Mouse (Mus musculus) adrenal gland, postnatal 25 days (tissue): ENCODE data around the gene Safb2. TPM values are rescaled to one million over a fixed set of nuclear protein-coding genes. Genes with fewer than 3 reads are reported as not detected.

ENCODE experiments used
- DNase-seq: peaks from one replicate; pipeline ENCODE4 v3.0.0; 2021; ENCODE audit warnings: mixed read lengths
- total RNA-seq: library from RNA; stranded (reverse); gene quantifications from 2 replicates; pipeline ENCODE4 v1.2.3, GENCODE M21; 2021

Safb2 gene
- total RNA-seq, 1 experiment from 2014 or later: 168 TPM

DNA sequence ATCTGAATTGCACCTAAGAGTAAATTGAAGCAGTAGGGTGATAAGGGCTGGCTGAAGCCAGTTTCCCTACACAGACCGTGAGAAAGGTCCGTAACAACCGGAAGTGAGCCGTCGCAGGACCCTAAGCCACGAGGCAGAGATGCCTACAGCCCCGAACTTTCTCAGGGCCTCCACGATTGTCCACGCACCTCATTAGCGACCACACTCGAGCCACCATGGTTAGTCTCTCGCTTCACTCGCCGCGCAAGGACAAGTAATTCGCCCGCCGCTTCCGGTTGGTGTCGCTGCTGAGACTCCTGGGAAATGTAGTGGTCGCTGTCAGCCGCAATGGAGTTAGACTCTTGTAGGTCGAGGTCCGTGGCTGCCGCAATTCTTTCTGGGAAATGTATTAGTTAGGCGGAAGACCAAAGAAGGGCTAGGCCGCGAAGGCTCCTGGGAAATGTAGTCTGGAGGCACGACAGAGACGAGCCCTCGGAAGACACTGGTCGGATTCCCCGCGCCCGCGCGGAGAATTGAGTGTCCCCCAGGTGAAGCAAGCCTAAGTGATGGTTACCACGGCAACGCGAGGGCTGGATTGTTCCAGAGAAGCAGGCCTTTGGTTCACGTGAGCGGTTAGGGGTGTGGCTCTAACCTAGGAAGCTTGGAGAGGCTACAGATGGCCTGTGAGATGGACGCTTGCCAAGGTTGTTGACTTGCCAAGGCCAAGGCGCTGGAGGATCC is 25.2 kb upstream of the Safb2 start, which contains the start of gene 2410015M20Rik:
Gene 2410015M20Rik, minus strand, starts transcription at position 320 of the 720 bp plus-strand sequence.
- DNase-seq: peak; percentile 89

DNA sequence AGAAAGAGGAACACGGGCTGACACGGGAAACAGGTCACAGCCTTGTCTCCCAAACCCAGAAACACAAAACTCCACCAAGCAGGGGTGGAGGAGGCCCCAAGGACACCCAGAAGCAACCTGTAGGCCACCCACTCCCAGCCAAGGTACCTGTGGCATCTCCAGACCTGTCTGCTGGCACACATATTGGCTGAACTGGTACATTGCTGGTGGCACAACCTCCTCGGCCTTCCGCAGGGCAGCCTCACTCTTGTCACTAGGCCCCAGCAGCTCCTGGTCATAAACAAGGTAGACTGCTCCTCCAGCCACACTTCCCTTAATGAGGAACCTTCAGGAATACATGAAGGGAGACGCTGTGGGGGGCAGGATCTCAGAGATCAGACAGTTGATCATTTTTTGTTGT is 24.3 kb upstream of the Safb2 start:
- no peak for DNase-seq

DNA sequence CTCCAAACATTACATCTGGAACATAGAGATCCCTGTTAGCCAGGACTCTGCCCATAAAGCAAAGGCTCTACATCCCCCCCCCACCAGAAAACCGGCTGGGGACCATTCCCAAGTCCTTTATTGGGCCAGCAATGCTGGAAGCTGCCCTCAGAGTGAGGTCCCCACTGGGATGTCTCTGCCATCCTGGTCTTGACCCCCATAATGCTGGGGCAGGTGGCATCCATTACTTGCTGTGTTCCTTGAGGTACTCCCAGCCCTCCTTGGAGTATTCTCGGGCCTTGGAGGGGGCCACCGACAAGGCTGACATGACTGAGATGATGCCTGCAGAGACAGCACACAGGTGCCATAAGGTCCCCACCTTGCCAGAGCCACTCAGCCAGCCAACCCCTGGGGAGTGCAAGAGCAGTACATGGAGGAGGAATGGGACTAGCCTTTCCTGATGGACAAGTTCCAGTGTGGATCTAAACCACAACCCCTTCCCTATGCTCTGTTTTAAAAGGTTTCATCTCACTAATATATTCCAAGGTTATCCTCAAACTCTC is 23.2 kb upstream of the Safb2 start:
- DNase-seq: no peak

DNA sequence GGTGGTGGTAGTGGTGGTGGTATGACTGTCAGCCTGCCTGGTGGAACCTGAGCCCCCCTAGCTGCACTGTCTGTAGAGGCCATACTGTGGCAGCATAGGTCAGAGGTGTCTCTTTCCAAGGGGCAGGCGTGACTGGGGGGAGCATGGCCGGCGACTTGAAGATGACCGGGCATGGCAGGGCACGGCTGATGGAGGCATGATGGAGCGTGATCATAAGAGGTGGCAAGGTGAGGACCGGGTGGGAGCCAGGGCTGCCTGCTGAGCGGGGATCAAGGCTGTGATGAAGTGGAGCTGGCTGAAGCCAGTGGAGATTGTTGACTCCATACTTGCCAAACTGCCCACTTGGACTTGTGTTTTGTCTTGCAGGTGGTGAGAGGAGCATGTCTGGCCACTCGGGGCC is 21.0 kb upstream of the Safb2 start:
- no peak for DNase-seq

DNA sequence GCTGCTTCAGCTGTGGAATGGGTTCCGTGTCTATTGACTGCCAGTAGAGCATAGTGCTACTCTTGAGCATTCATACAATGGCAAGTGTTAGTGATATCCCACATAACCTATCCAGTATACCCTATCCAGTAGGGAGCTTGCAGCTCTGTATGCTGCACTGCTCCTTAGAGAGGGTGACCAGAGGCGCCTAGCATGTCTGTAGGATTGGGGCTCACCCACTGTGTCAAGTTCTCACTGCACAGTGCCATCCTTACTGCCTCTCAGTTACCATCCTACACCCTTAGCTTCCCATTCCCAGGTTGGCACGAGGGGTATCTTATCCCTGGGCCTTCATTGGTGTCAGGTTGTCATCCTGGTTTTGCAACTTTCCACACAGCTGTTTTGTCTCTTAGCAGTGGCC is 20.0 kb upstream of the Safb2 start:
- DNase-seq: no peak

DNA sequence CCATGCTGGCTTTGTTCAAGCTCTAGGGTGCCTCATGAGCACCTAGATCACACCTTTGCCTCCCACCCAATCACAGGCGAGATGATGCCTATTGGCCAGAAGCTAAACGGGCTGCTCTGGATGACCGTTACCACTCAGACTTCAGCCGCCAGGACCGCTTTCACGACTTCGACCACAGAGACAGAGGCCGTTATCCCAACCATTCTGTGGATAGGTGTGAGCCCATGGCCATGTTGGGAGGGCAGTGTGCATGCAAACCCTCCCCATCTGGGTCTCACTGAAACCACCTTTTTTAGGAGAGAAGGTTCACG is 19.6 kb upstream of the Safb2 start:
- no peak for DNase-seq

DNA sequence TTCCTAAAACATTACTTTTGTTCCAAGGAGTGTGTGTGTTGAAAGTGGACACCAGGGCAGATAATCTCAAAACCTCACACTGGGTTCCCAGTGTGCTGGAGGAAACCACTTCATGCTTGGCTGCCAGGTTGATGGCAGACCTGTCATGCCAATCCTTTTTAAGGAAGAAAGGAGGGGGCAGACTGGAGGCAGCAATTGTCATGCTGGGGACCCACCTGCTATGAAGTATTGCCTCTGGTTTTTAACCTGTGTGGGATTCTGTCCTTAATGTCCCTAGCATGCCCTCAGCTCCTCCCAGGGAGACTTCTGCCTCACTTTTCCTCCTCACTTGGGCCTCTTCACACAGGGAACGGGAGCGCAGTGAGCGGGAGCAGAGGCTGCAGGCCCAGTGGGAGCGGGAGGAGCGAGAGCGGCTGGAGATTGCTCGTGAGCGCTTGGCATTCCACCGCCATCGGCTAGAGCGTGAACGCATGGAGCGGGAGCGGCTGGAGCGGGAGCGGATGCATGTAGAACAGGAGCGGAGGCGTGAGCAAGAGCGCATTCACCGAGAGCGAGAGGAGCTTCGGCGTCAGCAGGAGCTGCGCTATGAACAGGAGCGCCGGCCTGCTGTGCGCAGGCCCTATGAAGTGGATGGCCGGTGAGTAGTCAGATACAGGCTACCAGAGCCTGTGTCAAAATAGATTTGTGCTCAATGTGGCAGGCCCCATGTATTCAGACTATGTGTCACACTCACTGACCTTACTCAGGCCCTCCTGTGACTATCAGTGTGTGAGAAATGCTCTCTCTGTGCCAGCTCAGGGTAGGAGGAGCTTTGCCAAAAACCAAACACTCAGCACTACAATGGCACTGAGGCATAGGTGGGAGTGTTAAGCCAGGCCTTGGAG is 19.0 kb upstream of the Safb2 start:
- no peak for DNase-seq

DNA sequence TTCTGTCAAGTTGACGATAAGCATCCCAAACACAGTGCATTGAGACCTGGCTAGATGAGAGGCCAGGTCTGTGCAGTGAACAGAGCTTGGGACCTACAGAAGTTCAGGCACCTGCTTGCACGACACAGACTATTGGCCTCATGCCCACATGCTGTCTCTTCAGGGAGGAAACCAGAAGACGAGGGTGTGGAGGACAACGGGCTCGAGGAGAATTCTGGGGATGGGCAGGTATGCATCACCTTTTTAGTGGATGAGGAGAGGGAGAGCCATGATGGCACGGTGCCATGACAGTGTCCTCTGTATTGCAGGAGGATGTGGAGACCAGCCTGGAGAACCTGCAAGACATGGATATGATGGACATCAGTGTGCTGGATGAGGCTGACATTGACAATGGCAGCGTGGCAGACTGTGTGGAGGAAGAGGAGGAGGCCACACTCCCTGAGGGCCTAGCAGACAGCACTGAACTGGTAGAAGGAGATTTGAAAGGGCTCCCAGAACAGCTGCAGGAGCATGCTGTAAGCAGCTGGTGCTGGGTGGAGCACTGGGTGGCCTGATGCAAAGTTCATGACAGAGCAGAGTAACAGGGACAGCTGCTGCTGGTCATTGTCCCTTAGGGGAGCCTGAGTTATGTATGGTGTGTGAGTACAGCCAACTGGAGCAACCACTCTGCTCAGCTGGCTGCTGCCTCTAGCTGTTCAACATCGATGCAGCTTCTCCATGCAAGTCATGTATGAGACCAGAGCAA is 9.3 kb upstream of the Safb2 start:
- DNase-seq: no peak

DNA sequence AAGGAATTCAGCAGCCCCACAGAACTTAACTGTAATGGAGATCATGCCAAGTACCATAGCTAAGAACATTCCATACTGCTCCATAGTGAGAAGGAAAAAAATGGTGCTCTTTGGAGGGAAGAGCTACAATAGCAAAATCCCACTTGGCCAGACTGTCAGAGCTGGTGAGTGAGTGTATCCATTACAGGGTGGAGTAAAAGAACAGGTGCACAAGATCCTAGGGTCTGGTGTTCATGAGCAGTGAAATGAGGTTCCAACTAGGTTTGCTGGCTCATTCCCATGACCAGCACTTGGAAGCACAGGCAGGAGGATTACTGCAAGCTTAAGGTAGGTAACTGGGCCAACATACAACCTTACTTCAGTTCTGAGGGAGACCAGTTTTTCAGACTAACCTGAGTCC is 8.2 kb upstream of the Safb2 start:
- no peak for DNase-seq

DNA sequence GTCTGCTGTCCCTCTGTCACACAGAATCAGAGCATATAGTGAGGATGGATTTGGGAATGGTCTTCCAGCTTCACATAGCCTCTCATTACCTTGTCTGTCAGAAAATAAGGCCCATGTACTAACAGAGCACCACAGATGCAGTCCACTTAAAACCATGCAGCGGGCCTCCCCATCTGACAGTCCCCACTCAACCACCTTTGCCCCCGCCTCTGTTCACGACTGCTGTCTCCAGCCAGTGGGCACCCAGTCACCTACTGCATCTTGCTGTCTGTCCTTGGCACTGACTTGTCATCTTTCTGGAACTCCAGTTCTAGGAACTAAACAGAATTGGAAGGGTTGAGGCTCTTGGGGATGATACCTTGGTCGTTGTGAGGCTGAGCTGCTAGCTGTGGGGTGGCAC is 4.5 kb upstream of the Safb2 start:
- DNase-seq: no peak

DNA sequence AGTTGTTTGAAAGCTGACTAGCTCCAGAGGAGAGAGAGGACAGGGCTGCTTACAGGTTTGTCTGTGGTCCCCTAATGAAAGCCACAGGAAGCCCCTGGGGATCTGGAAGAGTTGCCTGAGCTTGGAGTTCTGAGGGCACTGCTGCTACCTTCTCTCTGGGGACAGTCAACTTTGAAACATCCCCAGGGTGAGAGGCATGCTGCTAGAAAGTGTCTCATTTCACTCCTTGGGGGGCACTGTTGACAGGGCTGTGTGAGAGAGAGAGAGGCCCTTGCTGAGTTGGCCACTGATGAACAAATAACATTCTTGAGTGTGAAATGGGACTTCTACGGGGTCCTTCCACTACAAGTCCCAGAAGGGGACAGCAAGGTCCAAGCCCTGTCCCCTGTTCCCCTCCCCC is 3.4 kb upstream of the Safb2 start:
- DNase-seq: no peak

DNA sequence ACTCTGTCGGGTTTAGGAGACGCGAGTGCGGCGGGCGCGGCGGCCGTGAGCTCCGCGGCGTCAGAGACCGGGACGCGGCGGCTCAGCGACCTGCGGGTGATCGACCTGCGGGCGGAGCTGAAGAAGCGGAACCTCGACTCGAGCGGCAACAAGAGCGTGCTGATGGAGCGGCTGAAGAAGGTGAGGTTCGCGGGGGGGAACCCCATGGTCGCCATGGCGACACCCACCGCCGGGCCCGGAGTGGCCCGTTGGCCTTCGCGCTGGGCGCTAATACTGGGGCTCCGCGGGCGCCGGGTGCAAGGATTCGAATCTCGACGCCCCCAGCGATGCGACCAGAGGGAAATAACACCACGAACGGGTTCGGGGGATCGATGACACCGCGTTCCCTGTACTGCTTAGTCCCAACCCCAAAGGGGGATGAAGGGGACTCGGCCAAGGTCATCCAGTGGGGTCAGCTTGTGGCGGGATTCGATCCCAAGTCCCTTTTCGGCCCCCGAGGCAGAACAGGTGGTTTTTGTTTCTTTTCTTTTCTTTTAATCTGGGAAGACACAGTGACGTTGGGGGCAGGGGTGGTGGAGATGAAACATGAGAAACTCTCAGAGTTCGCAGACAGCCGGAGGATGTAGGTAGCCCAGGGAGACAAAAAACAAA is 911 bp upstream of the Safb2 start:
- peak; percentile 49 for DNase-seq

DNA sequence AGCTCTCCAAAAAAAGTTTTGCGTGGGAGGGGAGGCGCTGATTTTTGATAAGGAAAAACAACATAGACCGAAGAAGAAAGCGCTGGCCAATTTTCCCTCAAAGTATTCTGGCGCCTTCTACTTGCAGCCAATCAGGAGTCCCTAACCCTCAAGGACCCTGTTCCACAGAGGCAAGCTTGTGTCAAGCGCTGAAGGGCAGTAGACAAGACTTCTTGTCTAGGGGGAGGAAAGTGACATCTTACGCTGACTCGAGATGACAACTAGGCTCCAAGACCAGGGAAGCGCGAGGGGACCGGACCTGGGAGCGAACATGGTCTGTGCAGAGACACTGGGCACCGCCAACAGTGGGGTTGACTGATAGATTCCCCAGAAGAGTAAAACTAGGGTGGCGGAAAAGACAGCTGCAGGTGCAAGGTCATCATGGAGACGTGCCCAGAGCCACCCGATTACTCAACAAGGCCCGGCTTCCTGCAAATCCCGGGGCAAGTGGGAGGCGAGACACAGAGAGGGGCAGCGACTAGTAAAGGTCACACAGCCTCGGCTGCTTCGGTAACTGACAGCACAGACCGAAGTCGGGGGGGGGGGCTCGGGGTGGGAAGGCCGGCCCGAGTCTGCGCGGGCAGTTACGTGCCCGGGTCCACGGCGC is 651 bp downstream of the Safb2 start:
- DNase-seq: peak; percentile 44

DNA sequence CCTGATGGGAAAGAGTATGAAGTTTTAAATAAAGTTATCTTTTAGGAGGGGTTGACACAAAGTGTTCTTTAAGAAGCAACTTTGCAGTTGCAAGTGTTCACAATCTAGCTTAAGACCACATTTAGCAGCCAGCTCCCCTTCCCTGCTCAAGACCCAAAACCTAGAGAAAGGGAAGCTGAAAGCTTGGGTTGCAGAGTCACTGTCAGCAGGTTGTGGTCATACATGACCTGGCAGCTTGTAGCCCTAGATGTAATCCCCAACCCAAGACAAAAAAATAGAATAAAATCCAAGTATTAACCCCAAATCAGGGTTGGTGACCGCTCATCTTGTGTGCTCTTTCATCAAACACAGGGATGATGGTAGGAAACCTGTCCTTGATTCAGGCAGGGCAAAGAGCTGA is 1.3 kb downstream of the Safb2 start:
- no peak for DNase-seq

DNA sequence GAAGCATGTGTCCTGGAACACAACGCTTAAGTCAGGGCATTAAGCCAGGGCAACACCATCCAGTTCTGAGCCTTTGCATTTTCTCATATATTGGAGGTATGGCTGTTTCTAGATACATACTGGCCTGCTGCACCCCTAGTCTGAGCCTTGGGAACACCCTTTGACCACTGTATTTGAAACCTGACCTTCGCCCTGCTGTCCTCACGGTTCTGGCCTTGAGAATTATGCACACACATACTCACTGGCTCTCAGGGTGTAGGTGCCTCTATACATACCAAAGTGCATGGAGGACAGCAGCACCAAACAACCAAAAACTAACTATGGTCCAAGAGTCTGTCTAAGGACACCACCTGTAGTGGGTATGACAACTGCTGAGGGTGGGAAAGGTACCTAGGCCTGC is 11.4 kb downstream of the Safb2 start:
- no peak for DNase-seq

DNA sequence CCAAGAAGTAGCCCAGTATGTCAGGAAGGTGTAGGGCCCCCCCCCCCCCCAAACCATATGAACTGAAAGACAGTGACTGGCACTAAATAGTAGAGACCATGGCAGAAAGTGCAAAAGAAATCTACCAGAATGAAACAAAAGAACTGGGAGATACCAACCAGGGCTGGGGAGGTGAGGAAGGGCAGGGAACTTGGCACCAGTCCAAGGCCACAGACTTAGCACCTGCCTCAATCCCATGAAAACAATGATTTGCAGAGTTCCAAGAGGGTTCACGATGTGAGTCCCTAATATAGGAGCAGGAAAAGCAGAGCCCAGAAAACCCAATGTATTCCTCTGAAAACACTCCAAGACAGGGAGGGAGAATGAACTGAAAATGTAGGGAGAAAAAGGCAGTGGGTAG is 12.2 kb downstream of the Safb2 start:
- no peak for DNase-seq

DNA sequence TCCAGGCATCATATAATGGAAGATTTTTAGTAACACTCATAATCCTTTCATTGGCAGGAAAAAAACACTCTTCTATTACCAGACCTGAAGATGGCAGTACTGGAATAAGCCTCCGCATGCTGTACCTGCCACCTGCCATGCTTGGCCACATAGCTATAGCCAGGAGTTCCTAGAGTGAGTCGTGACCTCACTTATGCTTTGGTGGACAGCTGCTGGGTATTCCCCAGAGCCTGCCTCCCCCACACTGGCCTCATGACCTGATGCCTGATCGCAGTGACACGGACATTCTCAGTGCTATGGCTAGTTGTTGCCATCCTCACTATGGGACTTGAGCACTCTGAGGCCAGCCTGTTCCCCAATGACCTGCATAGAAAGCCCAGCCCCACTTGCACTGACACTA is 14.1 kb downstream of the Safb2 start:
- no peak for DNase-seq

DNA sequence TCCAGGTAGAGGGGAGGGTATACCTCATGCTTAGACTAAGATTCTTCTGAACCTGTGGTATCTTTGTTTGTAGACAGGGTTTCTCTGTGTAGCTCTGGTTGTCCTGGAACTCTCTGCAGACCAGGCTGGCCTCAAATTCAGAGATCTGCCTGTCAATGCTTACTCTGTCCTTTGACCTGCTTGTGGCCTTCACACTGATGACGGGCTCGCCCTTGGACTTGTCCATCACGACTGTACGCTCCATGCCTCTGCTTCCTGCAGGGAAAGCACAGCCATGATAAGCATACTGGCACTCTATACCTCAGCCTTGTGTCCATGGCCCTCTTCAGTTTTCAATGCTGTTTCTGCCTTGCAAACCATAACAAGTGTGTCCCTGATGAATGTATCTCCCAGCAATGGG is 17.0 kb downstream of the Safb2 start:
- DNase-seq: no peak

DNA sequence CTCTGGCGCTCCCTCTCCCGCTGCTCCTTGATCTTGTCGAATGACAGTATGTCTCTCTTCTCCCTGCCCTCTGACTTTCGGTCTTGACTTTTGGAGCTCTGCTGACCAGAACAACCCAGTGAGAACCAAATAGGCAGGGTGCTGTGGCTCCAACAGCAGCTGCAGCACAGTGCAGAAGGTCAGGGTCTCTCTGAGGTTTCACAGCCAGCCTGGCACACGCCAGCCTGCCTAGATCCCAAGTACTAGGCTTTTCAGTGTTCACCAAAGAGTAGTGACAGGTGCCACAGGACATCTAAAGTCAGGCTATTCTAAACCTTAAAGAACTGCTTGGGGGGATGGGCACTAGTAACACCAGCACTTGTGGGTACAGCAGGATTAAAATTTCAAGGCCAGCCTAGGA is 17.5 kb downstream of the Safb2 start:
- DNase-seq: no peak

DNA sequence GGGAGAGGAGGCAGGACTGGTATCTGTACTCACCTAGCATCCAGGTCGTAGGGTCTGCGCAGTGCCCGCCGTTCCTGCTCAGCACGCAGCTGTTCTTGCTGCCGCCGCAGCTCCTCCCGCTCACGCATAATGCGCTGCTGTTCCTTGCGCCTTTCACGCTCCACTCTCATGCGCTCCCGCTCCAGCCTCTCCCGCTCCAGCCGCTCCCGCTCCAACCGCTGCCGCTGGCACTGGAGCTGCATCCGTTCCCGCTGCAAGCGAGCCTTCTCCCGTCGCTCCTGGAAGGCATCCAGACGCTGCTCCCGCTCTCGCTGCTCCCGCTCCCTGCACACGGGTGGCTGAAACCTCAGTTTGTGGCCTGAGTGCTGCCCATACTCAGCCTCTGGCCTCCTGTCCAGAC is 18.1 kb downstream of the Safb2 start:
- DNase-seq: no peak

DNA sequence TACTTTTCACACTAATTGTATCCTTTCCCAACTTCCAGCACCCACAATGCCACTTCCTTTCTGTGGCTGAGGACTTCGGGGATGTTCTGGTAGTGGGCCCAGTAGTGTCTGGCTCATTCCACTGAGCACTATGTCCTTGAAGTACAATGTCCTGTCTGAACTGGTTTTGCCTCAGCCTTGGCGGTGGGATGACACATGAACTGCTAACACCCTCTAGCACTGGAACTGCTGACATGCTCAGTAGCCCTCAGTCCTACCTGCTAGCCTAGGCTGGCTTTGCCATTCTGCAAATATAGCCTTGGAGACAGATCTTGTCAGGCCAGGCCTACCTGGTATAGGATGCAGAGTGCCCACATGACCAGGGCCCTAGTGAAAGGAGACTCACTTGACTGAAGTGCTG is 22.5 kb downstream of the Safb2 start:
- peak; percentile 31 for DNase-seq

DNA sequence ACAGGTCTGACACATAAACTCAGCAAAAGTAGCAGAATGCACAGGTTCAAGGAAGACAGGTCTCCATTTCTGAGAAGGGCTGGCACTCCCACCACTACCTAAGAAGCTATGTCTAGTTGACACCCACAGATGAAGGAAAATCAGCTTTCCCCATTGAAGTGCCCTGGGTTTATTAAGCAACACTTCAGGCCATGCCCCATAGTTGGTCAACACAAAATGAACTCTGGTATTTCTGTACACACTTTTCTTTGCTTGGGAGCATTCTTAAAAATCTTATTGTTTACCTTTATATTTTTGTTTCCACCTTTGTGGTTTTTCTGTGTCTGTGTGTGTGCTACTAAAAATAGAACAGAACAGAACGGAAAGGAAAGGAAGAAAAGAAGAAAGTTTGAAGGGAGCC is 24.3 kb downstream of the Safb2 start:
- DNase-seq: no peak
